Mouse (Mus musculus): ENCODE measurements around the gene Natd1. TPM values are rescaled to one million over a fixed set of nuclear protein-coding genes. Genes with fewer than 3 reads are reported as not detected.
A peak's percentile ranks its signal among the peaks of the same experiment; 100 is the strongest.

The Natd1 gene
- total RNA-seq, 4 experiments from 2014 or later, result 22.4 to 27.7 (median 25.4) TPM

- DNase-seq, result peak; percentile 96
Measured at GRCm38 (mm10) chr11:60931869-60932481, 17.4 kb upstream of the Natd1 start, which contains the start of gene Map2k3. TSS of gene Map2k3 (plus strand) at chr11:60932033.

- DNase-seq, result no peak
Measured at GRCm38 (mm10) chr11:60931282-60931868, 16.8 kb upstream of the Natd1 start.

- DNase-seq, result peak; percentile 56
Measured at GRCm38 (mm10) chr11:60930724-60931281, 16.3 kb upstream of the Natd1 start.

GRCm38 (mm10) chr11:60927264-60927663, 12.7 kb upstream of the Natd1 start:
- peak; percentile 85 for DNase-seq

- DNase-seq, result no peak
Measured at GRCm38 (mm10) chr11:60924981-60925380, 10.4 kb upstream of the Natd1 start.

- DNase-seq, result no peak
Measured at GRCm38 (mm10) chr11:60924498-60924897, 9.9 kb upstream of the Natd1 start.

GRCm38 (mm10) chr11:60922964-60923363, 8.4 kb upstream of the Natd1 start:
- no peak for DNase-seq

GRCm38 (mm10) chr11:60922195-60922594, 7.6 kb upstream of the Natd1 start:
- DNase-seq, result no peak

GRCm38 (mm10) chr11:60920021-60920420, 5.5 kb upstream of the Natd1 start:
- DNase-seq, result no peak

- no peak for DNase-seq
Measured at GRCm38 (mm10) chr11:60915201-60915600, 651 bp upstream of the Natd1 start.

GRCm38 (mm10) chr11:60913301-60914196, 1.0 kb downstream of the Natd1 start:
- DNase-seq, result peak; percentile 81

GRCm38 (mm10) chr11:60912525-60912973, 2.0 kb downstream of the Natd1 start:
- DNase-seq, result no peak

GRCm38 (mm10) chr11:60909626-60910025, 4.9 kb downstream of the Natd1 start:
- DNase-seq, result no peak

- DNase-seq, result no peak
Measured at GRCm38 (mm10) chr11:60908073-60908472, 6.5 kb downstream of the Natd1 start.

- no peak for DNase-seq
Measured at GRCm38 (mm10) chr11:60906449-60906848, 8.1 kb downstream of the Natd1 start.

- no peak for DNase-seq
Measured at GRCm38 (mm10) chr11:60905407-60906120, 9.0 kb downstream of the Natd1 start.

- DNase-seq, result no peak
Measured at GRCm38 (mm10) chr11:60903661-60904061, 10.9 kb downstream of the Natd1 start.

- DNase-seq, result no peak
Measured at GRCm38 (mm10) chr11:60902486-60902885, 12.1 kb downstream of the Natd1 start.

- DNase-seq, result no peak
Measured at GRCm38 (mm10) chr11:60902001-60902400, 12.5 kb downstream of the Natd1 start.

- DNase-seq, result no peak
Measured at GRCm38 (mm10) chr11:60895915-60896314, 18.6 kb downstream of the Natd1 start.

- no peak for DNase-seq
Measured at GRCm38 (mm10) chr11:60890744-60891143, 23.8 kb downstream of the Natd1 start.

- no peak for DNase-seq
Measured at GRCm38 (mm10) chr11:60890286-60890685, 24.3 kb downstream of the Natd1 start.
